Mouse (Mus musculus): ENCODE data around the gene Fitm2. TPM values are rescaled to one million over a fixed set of nuclear protein-coding genes. Genes with fewer than 3 reads are reported as not detected.

The Fitm2 gene
- total and polyA plus RNA-seq, 2 experiments from 2014 or later = 24.5 to 44.8 TPM

DNA sequence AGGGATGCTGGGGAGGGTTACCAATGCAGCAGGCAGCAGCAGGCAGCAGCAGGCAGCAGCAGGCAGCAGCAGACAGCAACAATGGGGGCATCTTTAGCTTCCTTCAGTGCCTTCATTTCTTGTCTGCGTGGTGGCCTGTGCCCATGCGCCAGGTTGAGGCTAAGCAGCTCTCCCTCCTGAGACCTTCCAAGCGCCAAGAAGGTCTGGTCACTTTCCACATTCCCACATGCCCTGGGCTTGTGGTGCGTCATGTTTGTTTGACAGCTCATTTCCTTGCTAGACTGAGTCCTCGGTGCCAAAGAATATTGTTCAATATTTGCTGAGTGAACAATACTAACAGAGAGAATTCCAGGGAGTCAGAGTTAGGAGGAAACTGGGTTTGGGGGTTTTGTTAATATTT, 21.5 kb upstream of the Fitm2 start:
- H3K4me1 ChIP-seq (ENCODE audit: control insufficient read depth, insufficient read depth) = no peaks in the 10 kb centered on the region
- H3K27ac ChIP-seq (ENCODE audit: low read depth) = no peak overlapping the region
- DNase-seq (ENCODE audit: low spot score) (no peak), ATAC-seq (ENCODE audit: insufficient read depth, low read depth) (no peak)
- no peak overlapping the region for H3K9ac ChIP-seq (replicated peaks; ENCODE audit: low read depth, low read length)
- TF ChIP-seq CTCF (IDR thresholded peaks at IDR 0.05; ENCODE audit: low read depth) = no peak
- TF ChIP-seq EP300 (IDR thresholded peaks at IDR 0.05; ENCODE audit: low read depth) = no peak
- H3K4me3 ChIP-seq (ENCODE audit: low read depth, low read length) = no peak overlapping the region
- H3K36me3 ChIP-seq (replicated peaks; ENCODE audit: control insufficient read depth, insufficient read depth, low read length) = no peaks in the 10 kb centered on the region
- no peak overlapping the region for H3K4me2 ChIP-seq (ENCODE audit: low read depth, low read length)
- peaks cover 10% of the 10 kb centered on the region; the same call in 1 of the 2 replicates for H3K27me3 ChIP-seq (ENCODE audit: control insufficient read depth, insufficient read depth, low read length)
- H3K9me3 ChIP-seq (replicated peaks; ENCODE audit: control insufficient read depth, low read length) = no peaks in the 10 kb centered on the region
- WGBS = 13% methylated on average over 5 of the region's 5 CpGs

- peaks cover 10% of the 10 kb centered on the region; the same call in 1 of the 2 replicates for H3K27me3 ChIP-seq (ENCODE audit: control insufficient read depth, insufficient read depth, low read length)
- H3K4me2 ChIP-seq (ENCODE audit: low read depth, low read length) = no peak overlapping the region
- no peaks in the 10 kb centered on the region for H3K9me3 ChIP-seq (replicated peaks; ENCODE audit: control insufficient read depth, low read length)
- H3K4me1 ChIP-seq (ENCODE audit: control insufficient read depth, insufficient read depth) = no peaks in the 10 kb centered on the region
- H3K4me3 ChIP-seq (ENCODE audit: low read depth, low read length) = no peak overlapping the region
- no peak overlapping the region for H3K9ac ChIP-seq (replicated peaks; ENCODE audit: low read depth, low read length)
- ATAC-seq (ENCODE audit: insufficient read depth, low read depth) (no peak), DNase-seq (ENCODE audit: low spot score) (no peak)
- no peak for TF ChIP-seq EP300 (IDR thresholded peaks at IDR 0.05; ENCODE audit: low read depth)
- no peak for TF ChIP-seq CTCF (IDR thresholded peaks at IDR 0.05; ENCODE audit: low read depth)
- H3K36me3 ChIP-seq (replicated peaks; ENCODE audit: control insufficient read depth, insufficient read depth, low read length) = no peaks in the 10 kb centered on the region
- WGBS = 33% methylated on average over 5 of the region's 5 CpGs
- no peak overlapping the region for H3K27ac ChIP-seq (ENCODE audit: low read depth)
Observed at GRCm38 (mm10) chr2:163493031-163493430, 20.6 kb upstream of the Fitm2 start.

DNA sequence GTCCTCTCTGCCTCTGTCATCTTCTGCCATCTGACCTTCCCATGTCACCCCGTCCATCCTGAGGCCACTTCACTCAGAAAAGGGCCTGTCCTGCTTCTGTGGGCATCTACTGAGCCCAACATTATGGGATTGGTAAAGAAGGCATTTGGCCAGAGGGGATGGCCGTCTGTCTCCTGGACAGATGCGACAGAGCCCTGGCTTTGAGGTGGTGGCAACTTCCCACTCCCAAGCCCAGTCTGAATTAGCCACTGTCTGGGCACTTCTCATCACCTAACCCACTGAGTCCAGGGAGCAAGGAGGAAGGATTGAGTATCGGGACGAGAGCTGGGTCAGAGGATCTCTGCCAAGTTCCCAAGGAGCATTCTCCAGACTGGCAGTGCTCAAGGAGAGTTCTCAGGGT, 19.6 kb upstream of the Fitm2 start, which contains the start of gene R3hdml:
Gene R3hdml, plus strand, starts transcription at position 301 of the 400 bp plus-strand sequence.
- H3K27ac ChIP-seq (ENCODE audit: low read depth) = no peak within 1 kb of the TSS
- ATAC-seq (ENCODE audit: insufficient read depth, low read depth) = no peak
- no peak for TF ChIP-seq EP300 (IDR thresholded peaks at IDR 0.05; ENCODE audit: low read depth)
- TF ChIP-seq CTCF (IDR thresholded peaks at IDR 0.05; ENCODE audit: low read depth) = no peak
- DNase-seq (ENCODE audit: low spot score) = no peak
- peaks cover 10% of the 10 kb centered on the region; the same call in 1 of the 2 replicates for H3K27me3 ChIP-seq (ENCODE audit: control insufficient read depth, insufficient read depth, low read length)
- no peaks in the 10 kb centered on the region for H3K4me1 ChIP-seq (ENCODE audit: control insufficient read depth, insufficient read depth)
- 69% methylated on average over 5 of the region's 5 CpGs for WGBS
- H3K4me3 ChIP-seq (ENCODE audit: low read depth, low read length) = no peak within 1 kb of the TSS
- H3K4me2 ChIP-seq (ENCODE audit: low read depth, low read length) = no peak within 1 kb of the TSS
- H3K9me3 ChIP-seq (replicated peaks; ENCODE audit: control insufficient read depth, low read length) = no peaks in the 10 kb centered on the region
- no peaks in the 10 kb centered on the region for H3K36me3 ChIP-seq (replicated peaks; ENCODE audit: control insufficient read depth, insufficient read depth, low read length)
- no peak within 1 kb of the TSS for H3K9ac ChIP-seq (replicated peaks; ENCODE audit: low read depth, low read length)

- Histone ChIP-seq H3K4me1 (ENCODE audit: control insufficient read depth, insufficient read depth) (no peaks in the 10 kb centered on the region), H3K9ac (replicated peaks; ENCODE audit: low read depth, low read length) (no peak overlapping the region), H3K4me2 (ENCODE audit: low read depth, low read length) (no peak overlapping the region), H3K27me3 (ENCODE audit: control insufficient read depth, insufficient read depth, low read length) (peaks cover 10% of the 10 kb centered on the region; the same call in 1 of the 2 replicates), H3K36me3 (replicated peaks; ENCODE audit: control insufficient read depth, insufficient read depth, low read length) (no peaks in the 10 kb centered on the region), H3K27ac (ENCODE audit: low read depth) (no peak overlapping the region), H3K9me3 (replicated peaks; ENCODE audit: control insufficient read depth, low read length) (no peaks in the 10 kb centered on the region), H3K4me3 (ENCODE audit: low read depth, low read length) (no peak overlapping the region)
- TF ChIP-seq CTCF (IDR thresholded peaks at IDR 0.05; ENCODE audit: low read depth) (no peak), EP300 (IDR thresholded peaks at IDR 0.05; ENCODE audit: low read depth) (no peak)
- 54% methylated on average over 7 of the region's 7 CpGs for WGBS
- ATAC-seq (ENCODE audit: insufficient read depth, low read depth) (no peak; the same call in 1 of the 2 replicates), DNase-seq (ENCODE audit: low spot score) (no peak)
Observed at GRCm38 (mm10) chr2:163491351-163491750, 18.9 kb upstream of the Fitm2 start.

DNA sequence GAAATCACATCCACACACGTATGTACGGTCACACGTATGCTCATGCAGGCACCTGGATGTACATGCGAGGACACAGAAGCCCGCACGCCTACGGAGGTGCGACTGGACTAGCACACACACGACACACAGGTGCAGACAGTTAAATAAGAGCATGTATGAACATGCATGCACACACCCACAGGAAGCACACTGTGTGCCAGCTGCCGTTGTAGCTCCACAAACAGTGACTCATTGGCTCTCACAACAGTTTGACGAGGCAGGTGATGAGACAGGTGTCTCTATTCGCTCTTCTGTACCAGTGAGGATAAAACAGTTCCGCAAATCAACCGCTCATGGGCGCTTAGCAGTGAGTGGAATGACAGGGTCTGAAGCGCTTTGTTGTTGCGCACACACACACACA, 18.2 kb upstream of the Fitm2 start:
- TF ChIP-seq CTCF (IDR thresholded peaks at IDR 0.05; ENCODE audit: low read depth) (no peak), EP300 (IDR thresholded peaks at IDR 0.05; ENCODE audit: low read depth) (no peak)
- Histone ChIP-seq H3K27ac (ENCODE audit: low read depth) (no peak overlapping the region), H3K9ac (replicated peaks; ENCODE audit: low read depth, low read length) (no peak overlapping the region), H3K4me2 (ENCODE audit: low read depth, low read length) (no peak overlapping the region), H3K27me3 (ENCODE audit: control insufficient read depth, insufficient read depth, low read length) (peaks cover 10% of the 10 kb centered on the region; the same call in 1 of the 2 replicates), H3K36me3 (replicated peaks; ENCODE audit: control insufficient read depth, insufficient read depth, low read length) (no peaks in the 10 kb centered on the region), H3K4me3 (ENCODE audit: low read depth, low read length) (no peak overlapping the region), H3K9me3 (replicated peaks; ENCODE audit: control insufficient read depth, low read length) (no peaks in the 10 kb centered on the region), H3K4me1 (ENCODE audit: control insufficient read depth, insufficient read depth) (no peaks in the 10 kb centered on the region)
- ATAC-seq (ENCODE audit: insufficient read depth, low read depth) (no peak), DNase-seq (ENCODE audit: low spot score) (no peak)
- WGBS = 91% methylated on average over 17 of the region's 17 CpGs

DNA sequence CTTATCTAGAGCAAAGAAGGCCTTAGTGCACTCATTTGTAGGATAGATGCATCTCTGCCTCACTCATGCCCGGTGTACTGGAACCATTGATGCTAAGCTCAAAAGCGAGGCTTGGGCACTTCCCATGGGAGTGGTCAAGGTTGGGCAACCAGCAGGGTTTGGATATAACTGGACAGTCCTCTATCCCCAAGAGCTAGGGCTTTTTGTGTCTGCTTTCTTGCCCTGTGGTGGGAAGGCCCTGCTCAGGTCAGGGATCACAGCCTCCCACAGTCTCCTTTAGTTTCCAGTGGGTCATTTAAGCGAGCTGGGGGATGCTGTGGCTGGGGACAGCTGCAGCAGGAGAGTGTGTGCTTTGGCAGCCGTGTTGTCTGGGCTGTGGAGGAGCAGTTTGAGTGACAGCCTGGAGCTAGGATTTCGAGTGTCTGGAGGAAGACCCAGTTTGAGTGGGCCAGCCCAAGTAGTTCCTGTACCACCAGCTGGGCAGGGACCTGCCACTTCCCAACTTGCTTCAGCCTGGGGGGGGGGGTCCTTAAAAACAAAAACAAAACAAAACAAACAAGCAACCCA, 17.4 kb upstream of the Fitm2 start:
- 45% methylated on average over 5 of the region's 5 CpGs for WGBS
- Histone ChIP-seq H3K27ac (ENCODE audit: low read depth) (no peak overlapping the region), H3K4me3 (ENCODE audit: low read depth, low read length) (no peak overlapping the region), H3K9ac (replicated peaks; ENCODE audit: low read depth, low read length) (no peak overlapping the region), H3K9me3 (replicated peaks; ENCODE audit: control insufficient read depth, low read length) (no peaks in the 10 kb centered on the region), H3K36me3 (replicated peaks; ENCODE audit: control insufficient read depth, insufficient read depth, low read length) (no peaks in the 10 kb centered on the region), H3K4me1 (ENCODE audit: control insufficient read depth, insufficient read depth) (no peaks in the 10 kb centered on the region), H3K4me2 (ENCODE audit: low read depth, low read length) (no peak overlapping the region), H3K27me3 (ENCODE audit: control insufficient read depth, insufficient read depth, low read length) (peaks cover 10% of the 10 kb centered on the region; the same call in 1 of the 2 replicates)
- no peak for TF ChIP-seq CTCF (IDR thresholded peaks at IDR 0.05; ENCODE audit: low read depth)
- TF ChIP-seq EP300 (IDR thresholded peaks at IDR 0.05; ENCODE audit: low read depth) = no peak
- no peak for ATAC-seq (ENCODE audit: insufficient read depth, low read depth)
- no peak for DNase-seq (ENCODE audit: low spot score)
